Mouse (Mus musculus): ENCODE measurements around the gene Gm11077. TPM values are rescaled to one million over a fixed set of nuclear protein-coding genes. Genes with fewer than 3 reads are reported as not detected.

Gene Gm11077
- not detected in 2 replicates for polyA plus RNA-seq (2016; fragmentation: Nextera tagmentation; extraction: Ambion mirVana)

GRCm38 (mm10) chr6:140729272-140729671 lies at the start of gene Gm11077:
Gene Gm11077, plus strand, starts transcription at chr6:140729284.
- no peaks in the 10 kb centered on the region for H3K27me3 ChIP-seq (replicated peaks)
- no peaks in the 10 kb centered on the region for H3K9me3 ChIP-seq
- no peak for ATAC-seq (ENCODE audit: low FRiP score, low read depth)
- 91% methylated on average over 5 of the region's 5 CpGs for WGBS
- H3K27ac ChIP-seq = no peak within 1 kb of the TSS
- peaks cover 11% of the 10 kb centered on the region; the same call in 1 of the 2 replicates for H3K4me1 ChIP-seq
- H3K4me2 ChIP-seq (replicated peaks) = no peak within 1 kb of the TSS
- no peaks in the 10 kb centered on the region for H3K36me3 ChIP-seq
- no peak within 1 kb of the TSS for H3K4me3 ChIP-seq
- H3K9ac ChIP-seq = no peak within 1 kb of the TSS

DNA sequence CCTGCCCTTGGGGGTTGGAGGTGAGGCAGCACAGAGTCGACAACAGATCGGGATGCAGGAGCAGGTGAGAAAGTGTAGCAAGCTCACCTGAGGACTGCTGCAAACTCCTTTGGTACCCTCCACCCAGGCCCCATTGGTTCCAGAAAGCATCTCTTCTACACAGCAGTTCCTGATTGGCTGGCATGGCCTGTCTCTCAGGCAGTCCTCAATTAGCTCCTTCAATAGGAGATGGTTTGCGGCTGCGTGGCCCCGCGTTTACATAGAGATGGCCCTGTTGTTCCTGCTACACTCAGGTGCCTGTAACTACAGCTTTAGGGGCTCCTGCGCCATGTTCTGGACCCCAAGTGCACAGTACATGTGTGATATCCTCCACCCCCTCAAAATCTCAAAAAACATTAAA lies 48.4 kb upstream of the Gm11077 start:
- no peak for ATAC-seq (ENCODE audit: low FRiP score, low read depth)
- Histone ChIP-seq H3K9me3 (no peaks in the 10 kb centered on the region), H3K4me3 (no peak overlapping the region), H3K4me1 (peaks cover 30% of the 10 kb centered on the region), H3K9ac (no peak overlapping the region), H3K4me2 (replicated peaks) (no peak overlapping the region), H3K36me3 (no peaks in the 10 kb centered on the region), H3K27ac (no peak overlapping the region), H3K27me3 (replicated peaks) (no peaks in the 10 kb centered on the region)
- 48% methylated on average over 7 of the region's 7 CpGs for WGBS

- H3K9ac ChIP-seq = no peak overlapping the region
- no peaks in the 10 kb centered on the region for H3K9me3 ChIP-seq
- no peak for ATAC-seq (ENCODE audit: low FRiP score, low read depth)
- no peak overlapping the region for H3K4me3 ChIP-seq
- peaks cover 26% of the 10 kb centered on the region for H3K4me1 ChIP-seq
- no peaks in the 10 kb centered on the region for H3K36me3 ChIP-seq
- no peaks in the 10 kb centered on the region for H3K27me3 ChIP-seq (replicated peaks)
- 31% methylated on average over 13 of the region's 13 CpGs for WGBS
- H3K4me2 ChIP-seq (replicated peaks) = peak overlapping the region; percentile 18; the same call in 1 of the 2 replicates
- no peak overlapping the region for H3K27ac ChIP-seq
These were observed 46.3 kb upstream of the Gm11077 start for GRCm38 (mm10) chr6:140682829-140683228.

DNA sequence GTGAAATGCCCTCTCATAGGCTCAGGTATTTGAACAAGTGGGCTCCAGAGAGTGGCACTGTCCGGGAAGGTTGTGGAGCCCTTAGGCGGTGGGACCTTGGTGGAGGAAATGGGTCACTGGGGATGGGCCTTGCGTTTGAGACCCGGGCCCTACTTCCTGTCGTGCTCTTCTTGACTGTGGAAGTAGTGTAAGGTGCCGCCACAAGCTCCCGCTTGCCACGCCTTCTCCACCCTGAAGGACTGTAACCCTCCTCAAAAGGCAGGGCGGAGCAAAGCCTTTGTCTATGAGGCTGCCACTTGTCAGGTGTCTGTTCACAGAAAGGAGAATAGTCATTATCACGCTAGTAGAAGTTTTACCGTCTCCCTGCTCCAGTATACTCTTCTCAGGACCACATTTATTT lies 44.7 kb upstream of the Gm11077 start:
- H3K4me3 ChIP-seq = no peak overlapping the region
- no peak for ATAC-seq (ENCODE audit: low FRiP score, low read depth)
- peaks cover 14% of the 10 kb centered on the region for H3K4me1 ChIP-seq
- H3K27ac ChIP-seq = no peak overlapping the region
- no peaks in the 10 kb centered on the region for H3K9me3 ChIP-seq
- H3K4me2 ChIP-seq (replicated peaks) = no peak overlapping the region
- 90% methylated on average over 11 of the region's 11 CpGs for WGBS
- no peaks in the 10 kb centered on the region for H3K36me3 ChIP-seq
- no peak overlapping the region for H3K9ac ChIP-seq
- no peaks in the 10 kb centered on the region for H3K27me3 ChIP-seq (replicated peaks)

DNA sequence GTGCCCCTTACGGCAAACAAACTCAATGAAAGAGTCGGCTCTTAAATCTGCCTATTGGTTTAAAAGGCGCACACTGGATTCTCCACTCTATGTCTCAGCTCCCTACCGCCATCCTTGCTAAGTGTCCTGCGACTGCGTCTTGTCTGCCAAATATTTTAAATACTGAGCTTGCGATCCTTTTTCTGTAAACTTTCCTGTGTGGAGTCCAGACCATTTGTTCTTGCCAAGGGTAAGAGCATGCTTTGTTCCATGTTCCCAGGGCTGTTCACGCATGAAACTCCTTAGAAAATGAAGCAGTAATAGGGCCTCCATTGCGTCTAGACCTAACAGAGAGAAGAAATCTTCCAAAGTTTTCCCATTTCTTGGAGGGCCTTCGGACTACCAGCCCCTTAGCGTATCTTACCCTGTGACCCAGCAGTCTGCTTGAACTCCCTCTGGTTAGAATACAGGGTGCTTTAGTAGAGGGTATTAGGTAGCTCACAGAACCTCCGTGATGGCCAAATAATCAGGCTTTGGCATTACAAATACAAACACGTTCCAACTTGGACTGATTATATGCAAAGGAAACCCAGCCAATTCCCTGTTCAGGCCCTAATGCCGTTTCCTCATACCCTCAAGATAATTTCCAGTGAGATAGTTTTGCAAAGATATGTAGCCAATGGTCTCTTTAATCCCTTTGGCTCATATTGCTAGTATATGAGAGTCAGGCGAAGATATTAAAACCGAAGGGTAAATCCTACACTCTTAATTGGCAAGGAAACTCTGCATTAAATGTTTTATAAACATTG lies 39.3 kb upstream of the Gm11077 start:
- Histone ChIP-seq H3K27me3 (replicated peaks) (no peaks in the 10 kb centered on the region), H3K4me1 (no peaks in the 10 kb centered on the region), H3K36me3 (no peaks in the 10 kb centered on the region), H3K9ac (no peak overlapping the region), H3K9me3 (no peaks in the 10 kb centered on the region), H3K4me3 (no peak overlapping the region), H3K4me2 (replicated peaks) (no peak overlapping the region), H3K27ac (no peak overlapping the region)
- 92% methylated on average over 16 of the region's 16 CpGs for WGBS
- ATAC-seq (ENCODE audit: low FRiP score, low read depth) = no peak

DNA sequence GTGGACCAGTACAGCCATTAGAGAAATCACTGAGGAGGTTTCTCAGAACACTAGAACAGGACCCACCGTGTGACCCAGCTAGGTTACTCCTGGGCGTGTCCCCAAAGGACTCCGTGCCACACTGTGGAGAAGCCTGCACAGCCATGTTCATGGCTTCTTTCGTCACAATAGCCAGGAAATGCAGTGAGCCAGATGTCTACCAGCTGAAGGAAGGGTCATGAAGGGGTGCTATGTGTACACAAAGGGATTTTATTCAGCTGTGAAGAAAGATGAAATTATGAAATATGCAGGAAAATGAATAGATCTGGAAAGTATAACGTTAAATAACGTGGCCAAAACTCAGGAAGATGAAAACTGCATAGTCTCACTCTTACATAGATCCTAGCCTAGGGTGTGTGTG lies 36.9 kb upstream of the Gm11077 start:
- Histone ChIP-seq H3K4me2 (replicated peaks) (no peak overlapping the region), H3K4me3 (no peak overlapping the region), H3K36me3 (no peaks in the 10 kb centered on the region), H3K9ac (no peak overlapping the region), H3K4me1 (peaks cover 9% of the 10 kb centered on the region; the same call in 1 of the 2 replicates), H3K9me3 (no peaks in the 10 kb centered on the region), H3K27ac (no peak overlapping the region), H3K27me3 (replicated peaks) (no peaks in the 10 kb centered on the region)
- ATAC-seq (ENCODE audit: low FRiP score, low read depth) = no peak
- 86% methylated on average over 6 of the region's 6 CpGs for WGBS

DNA sequence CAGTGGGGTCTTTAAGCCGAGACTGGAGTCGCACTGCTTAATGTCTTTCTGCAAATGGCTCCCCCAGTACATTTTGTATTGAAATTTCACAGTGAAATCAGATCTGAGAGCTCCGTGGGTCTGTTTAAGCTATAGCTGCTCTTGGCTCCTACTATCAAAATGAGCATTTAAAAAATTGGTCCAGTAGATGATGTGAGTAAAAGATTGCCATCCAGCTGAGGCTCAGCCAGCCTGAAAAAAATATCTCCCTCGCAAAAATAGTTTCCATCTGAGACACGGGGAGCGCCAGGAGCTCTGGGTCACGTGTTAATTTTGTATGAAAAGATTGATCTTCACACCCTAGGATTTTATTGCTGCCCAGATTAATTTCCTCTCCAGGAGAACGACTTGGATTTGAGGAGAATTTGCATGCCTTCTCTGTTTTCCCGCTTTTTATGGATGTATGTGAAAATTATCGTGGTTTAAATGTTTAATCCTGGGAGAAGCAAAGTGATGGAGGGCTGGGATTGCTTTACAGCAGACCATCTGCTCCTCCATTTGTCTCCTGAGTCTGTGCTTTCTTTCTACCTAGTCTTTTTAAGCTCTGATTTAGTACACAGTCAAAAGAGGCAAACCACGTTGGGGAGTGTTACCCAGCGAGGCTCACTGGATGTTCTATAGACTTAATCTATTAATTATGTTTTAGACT lies 32.7 kb upstream of the Gm11077 start:
- H3K36me3 ChIP-seq = no peaks in the 10 kb centered on the region
- WGBS = 41% methylated on average over 12 of the region's 12 CpGs
- H3K9ac ChIP-seq = no peak overlapping the region
- ATAC-seq (ENCODE audit: low FRiP score, low read depth) = peak; percentile 57
- H3K27me3 ChIP-seq (replicated peaks) = no peaks in the 10 kb centered on the region
- no peak overlapping the region for H3K4me3 ChIP-seq
- 0 out of 2 replicates have a peak overlapping the region, but pooled peaks have one; percentile 2 for H3K4me2 ChIP-seq (replicated peaks)
- H3K27ac ChIP-seq = no peak overlapping the region
- H3K4me1 ChIP-seq = peaks cover 10% of the 10 kb centered on the region; the same call in 1 of the 2 replicates
- H3K9me3 ChIP-seq = no peaks in the 10 kb centered on the region

DNA sequence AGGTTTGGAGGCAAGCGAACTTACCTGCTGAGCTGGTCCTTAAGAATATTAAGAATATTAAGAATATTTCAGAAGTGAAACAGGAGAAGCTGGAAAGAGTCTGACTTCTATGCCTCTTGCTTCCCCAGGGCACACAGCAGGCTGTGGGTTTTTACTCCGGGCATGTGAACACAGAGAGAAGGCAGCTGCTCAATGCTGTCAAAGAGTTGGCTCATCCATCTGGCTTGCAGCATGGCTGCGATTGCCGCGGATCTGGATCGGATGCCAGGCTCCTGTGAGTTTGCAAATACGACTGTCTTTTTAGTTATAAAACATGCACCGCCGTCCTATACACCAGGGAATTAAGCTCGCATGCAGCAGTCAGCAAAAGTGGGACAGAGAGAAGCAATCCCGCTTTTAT lies 31.1 kb upstream of the Gm11077 start:
- no peaks in the 10 kb centered on the region for H3K27me3 ChIP-seq (replicated peaks)
- no peak overlapping the region for H3K9ac ChIP-seq
- ATAC-seq (ENCODE audit: low FRiP score, low read depth) = no peak
- H3K4me2 ChIP-seq (replicated peaks) = no peak overlapping the region
- peaks cover 10% of the 10 kb centered on the region; the same call in 1 of the 2 replicates for H3K4me1 ChIP-seq
- no peak overlapping the region for H3K4me3 ChIP-seq
- no peak overlapping the region for H3K27ac ChIP-seq
- no peaks in the 10 kb centered on the region for H3K9me3 ChIP-seq
- H3K36me3 ChIP-seq = no peaks in the 10 kb centered on the region
- whole genome bisulfite sequencing = 84% methylated on average over 11 of the region's 11 CpGs

DNA sequence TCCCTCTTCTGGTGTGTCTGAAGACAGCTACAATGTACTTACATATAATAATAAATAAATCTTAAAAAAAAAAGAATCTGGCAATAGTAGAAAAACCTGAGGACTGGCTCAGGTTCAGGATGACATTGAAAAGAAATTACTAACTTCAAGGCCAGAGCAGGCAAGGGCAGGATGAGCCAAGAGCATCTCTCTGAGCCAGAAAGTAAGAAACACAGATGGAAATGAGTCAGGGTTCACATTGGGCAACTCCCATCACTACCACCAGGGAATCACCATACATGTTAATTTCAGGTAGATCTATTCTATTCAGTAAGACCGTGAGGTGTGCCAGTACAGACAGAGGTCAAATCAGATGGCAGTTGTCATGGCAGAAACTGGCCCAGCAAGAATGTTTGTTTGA lies 30.5 kb upstream of the Gm11077 start:
- 93% methylated on average over 1 of the region's 1 CpGs for WGBS
- Histone ChIP-seq H3K36me3 (no peaks in the 10 kb centered on the region), H3K4me1 (peaks cover 10% of the 10 kb centered on the region; the same call in 1 of the 2 replicates), H3K27ac (no peak overlapping the region), H3K9me3 (no peaks in the 10 kb centered on the region), H3K27me3 (replicated peaks) (no peaks in the 10 kb centered on the region), H3K4me3 (no peak overlapping the region), H3K4me2 (replicated peaks) (no peak overlapping the region), H3K9ac (no peak overlapping the region)
- ATAC-seq (ENCODE audit: low FRiP score, low read depth) = no peak

- Histone ChIP-seq H3K4me1 (peaks cover 10% of the 10 kb centered on the region; the same call in 1 of the 2 replicates), H3K27ac (no peak overlapping the region), H3K36me3 (no peaks in the 10 kb centered on the region), H3K9me3 (no peaks in the 10 kb centered on the region), H3K4me3 (no peak overlapping the region), H3K9ac (no peak overlapping the region), H3K4me2 (replicated peaks) (no peak overlapping the region), H3K27me3 (replicated peaks) (no peaks in the 10 kb centered on the region)
- no peak for ATAC-seq (ENCODE audit: low FRiP score, low read depth)
- 70% methylated on average over 6 of the region's 6 CpGs for WGBS
These were observed 27.8 kb upstream of the Gm11077 start for GRCm38 (mm10) chr6:140701259-140701658.

GRCm38 (mm10) chr6:140705132-140705531 lies 24.0 kb upstream of the Gm11077 start:
- Histone ChIP-seq H3K4me2 (replicated peaks) (no peak overlapping the region), H3K9ac (no peak overlapping the region), H3K27ac (no peak overlapping the region), H3K27me3 (replicated peaks) (no peaks in the 10 kb centered on the region), H3K9me3 (no peaks in the 10 kb centered on the region), H3K36me3 (no peaks in the 10 kb centered on the region), H3K4me1 (0 out of 2 replicates have a peak, but pooled peaks cover 4% of the 10 kb centered on the region), H3K4me3 (no peak overlapping the region)
- ATAC-seq (ENCODE audit: low FRiP score, low read depth) = no peak
- WGBS = 86% methylated on average over 10 of the region's 10 CpGs

GRCm38 (mm10) chr6:140706056-140706455 lies 23.0 kb upstream of the Gm11077 start:
- ATAC-seq (ENCODE audit: low FRiP score, low read depth) = no peak
- Histone ChIP-seq H3K36me3 (no peaks in the 10 kb centered on the region), H3K27me3 (replicated peaks) (no peaks in the 10 kb centered on the region), H3K4me1 (0 out of 2 replicates have a peak, but pooled peaks cover 4% of the 10 kb centered on the region), H3K9me3 (no peaks in the 10 kb centered on the region), H3K4me2 (replicated peaks) (no peak overlapping the region), H3K4me3 (no peak overlapping the region), H3K9ac (no peak overlapping the region), H3K27ac (no peak overlapping the region)
- WGBS = 94% methylated on average over 5 of the region's 5 CpGs
